8 mouse cellular contexts compared by ENCODE assay signal in genomic region chr6:134631947-134632687, GRCm38 (mm10). TPM values are rescaled to one million over a fixed set of nuclear protein-coding genes. Genes with fewer than 3 reads are reported as not detected.
DNase-seq lines count a peak whose midpoint lies in the region; ATAC-seq and TF ChIP-seq lines count a peak whose summit lies in the region.

Gene Mansc1, minus strand, starts transcription at chr6:134632488.

- TF ChIP-seq CTCF in heart, postnatal 0 days (IDR thresholded peaks at IDR 0.05; ENCODE audit: low read depth): no peak
- no peak for TF ChIP-seq CTCF in lung, adult 2 months (IDR thresholded peaks at IDR 0.05; ENCODE audit: insufficient read depth, low read length)

- 1% methylated on average over 46 of the region's 46 CpGs for WGBS in forebrain, embryonic 10.5 days
- 1% methylated on average over 46 of the region's 46 CpGs for WGBS in heart, postnatal 0 days
- WGBS in lung, adult 2 months: 1% methylated on average over 46 of the region's 46 CpGs
- 2% methylated on average over 46 of the region's 46 CpGs for WGBS in neural tube, embryonic 14.5 days

- TF ChIP-seq EP300 in heart, postnatal 0 days (IDR thresholded peaks at IDR 0.05; ENCODE audit: low read depth): no peak

- no peaks in the 10 kb centered on the region for H3K9me3 ChIP-seq in ES-E14 (ENCODE audit: control insufficient read depth, insufficient read depth, low read depth, low read length)
- no peaks in the 10 kb centered on the region for H3K9me3 ChIP-seq in forebrain, embryonic 10.5 days
- H3K9me3 ChIP-seq in heart, postnatal 0 days (replicated peaks; ENCODE audit: control insufficient read depth, low read length): no peaks in the 10 kb centered on the region
- no peaks in the 10 kb centered on the region for H3K9me3 ChIP-seq in neural tube, embryonic 14.5 days (ENCODE audit: control insufficient read depth, low read length)

- peak within 1 kb of the TSS; percentile 42 for H3K9ac ChIP-seq in ES-E14 (ENCODE audit: insufficient read depth, low read depth, low read length, poor library complexity, severe bottlenecking)
- peak within 1 kb of the TSS; percentile 73 for H3K9ac ChIP-seq in heart, postnatal 0 days (replicated peaks; ENCODE audit: low read depth, low read length)
- H3K9ac ChIP-seq in neural tube, embryonic 14.5 days (replicated peaks; ENCODE audit: low read depth, low read length): peak within 1 kb of the TSS; percentile 46

- H3K27me3 ChIP-seq in forebrain, embryonic 10.5 days (ENCODE audit: poor library complexity, severe bottlenecking): peaks cover 37% of the 10 kb centered on the region
- H3K27me3 ChIP-seq in heart, postnatal 0 days (ENCODE audit: control insufficient read depth, insufficient read depth, low read length): no peaks in the 10 kb centered on the region
- H3K27me3 ChIP-seq in neural tube, embryonic 14.5 days (ENCODE audit: control insufficient read depth, insufficient read depth, low read length): no peaks in the 10 kb centered on the region; the same call in 1 of the 2 replicates

- TF ChIP-seq POLR2A in lung, adult 2 months (IDR thresholded peaks at IDR 0.05; ENCODE audit: borderline replicate concordance, extremely low read depth, low read depth, low read length): 0 out of 2 replicates have a peak, but pooled peaks have one; percentile 31

- H3K4me3 ChIP-seq in ES-E14 (ENCODE audit: insufficient read depth in 1 of 2, low read depth in 1 of 2, low read length in 2 of 2, poor library complexity in 1 of 2, severe bottlenecking in 1 of 2): peak within 1 kb of the TSS; percentile 62 to 82
- peak within 1 kb of the TSS; percentile 58 for H3K4me3 ChIP-seq in forebrain, embryonic 10.5 days
- H3K4me3 ChIP-seq in heart, postnatal 0 days (ENCODE audit: low read depth, low read length): peak within 1 kb of the TSS; percentile 80
- H3K4me3 ChIP-seq in lung, adult 2 months (replicated peaks; ENCODE audit: extremely low read depth, low read depth, low read length): peak within 1 kb of the TSS; percentile 69
- peak within 1 kb of the TSS; percentile 44 for H3K4me3 ChIP-seq in neural tube, embryonic 14.5 days (ENCODE audit: low read depth, low read length)

- no peaks in the 10 kb centered on the region for H3K36me3 ChIP-seq in ES-E14 (ENCODE audit: control insufficient read depth, insufficient read depth, low read length, poor library complexity, severe bottlenecking)
- H3K36me3 ChIP-seq in forebrain, embryonic 10.5 days (replicated peaks): no peaks in the 10 kb centered on the region
- H3K36me3 ChIP-seq in heart, postnatal 0 days (replicated peaks; ENCODE audit: control insufficient read depth, insufficient read depth, low read length): no peaks in the 10 kb centered on the region
- H3K36me3 ChIP-seq in neural tube, embryonic 14.5 days (ENCODE audit: control insufficient read depth, insufficient read depth, low read length): no peaks in the 10 kb centered on the region

- in situ Hi-C loops in ES-E14 (cut with MboI; ENCODE audit: low sequenced_read_pairs in 2 of 2, unreplicated experiment in 2 of 2): no loop called here

- ATAC-seq in cerebellum, adult (ENCODE audit: insufficient number of reproducible peaks, low FRiP score, low TSS enrichment): peak; percentile 87
- peak; percentile 81 for ATAC-seq in heart, postnatal 0 days (ENCODE audit: insufficient read depth, low read depth)
- peak; percentile 71; the same call in 1 of the 2 replicates for ATAC-seq in neural tube, embryonic 14.5 days (ENCODE audit: low read depth)

- H3K27ac ChIP-seq in ES-E14 (ENCODE audit: insufficient read depth, low read depth, low read length, poor library complexity, severe bottlenecking): no peak within 1 kb of the TSS
- H3K27ac ChIP-seq in forebrain, embryonic 10.5 days: peak within 1 kb of the TSS; percentile 75
- H3K27ac ChIP-seq in heart, postnatal 0 days (ENCODE audit: low read depth): peak within 1 kb of the TSS; percentile 68
- no peak within 1 kb of the TSS for H3K27ac ChIP-seq in neural tube, embryonic 14.5 days (ENCODE audit: low read depth, low read length)

- no peaks in the 10 kb centered on the region for H3K4me1 ChIP-seq in ES-E14 (ENCODE audit: control insufficient read depth in 2 of 2, insufficient read depth in 2 of 2, low read length in 2 of 2, poor library complexity in 1 of 2)
- H3K4me1 ChIP-seq in forebrain, embryonic 10.5 days: peaks cover 11% of the 10 kb centered on the region
- H3K4me1 ChIP-seq in heart, postnatal 0 days (ENCODE audit: control insufficient read depth, insufficient read depth): peaks cover 6% of the 10 kb centered on the region; the same call in 1 of the 2 replicates
- peaks cover 4% of the 10 kb centered on the region; the same call in 1 of the 2 replicates for H3K4me1 ChIP-seq in lung, adult 2 months (ENCODE audit: control insufficient read depth, insufficient read depth, low read length)
- H3K4me1 ChIP-seq in neural tube, embryonic 14.5 days (ENCODE audit: control insufficient read depth, insufficient read depth, low read length): peaks cover 7% of the 10 kb centered on the region; the same call in 1 of the 2 replicates

- peak within 1 kb of the TSS; percentile 98 for H3K4me2 ChIP-seq in heart, postnatal 0 days (ENCODE audit: low read depth, low read length)
- H3K4me2 ChIP-seq in neural tube, embryonic 14.5 days (ENCODE audit: low read depth, low read length): peak within 1 kb of the TSS; percentile 88

- no peak for DNase-seq in ES-E14 (ENCODE audit: low read depth, low spot score)
- peak; percentile 40 for DNase-seq in forebrain, embryonic 10.5 days (ENCODE audit: extremely low spot score, low spot score)
- DNase-seq in heart, postnatal 0 days (ENCODE audit: low spot score): peak; percentile 48
- peak; percentile 79 for DNase-seq in kidney, postnatal 10 days
- DNase-seq in lung, adult 2 months: peak; percentile 57
- peak; percentile 71 for DNase-seq in thymus, postnatal 4 days

TF ChIP-seq in ES-E14, 5 proteins besides CTCF, POLR2A, EP300 and RAD21:
- TF ChIP-seq ZNF384 (IDR thresholded peaks at IDR 0.05; ENCODE audit: low read depth, low read length) (no peak), HCFC1 (IDR thresholded peaks at IDR 0.05; ENCODE audit: borderline replicate concordance, insufficient read depth, low read length) (peak; percentile 21; the same call in 1 of the 2 replicates)

RNA-seq across cellular contexts. Expression of gene Mansc1, which starts in this region (rescaled TPM):
- total RNA-seq in ES-E14 (2012; rRNA removed): 0.58 and 1.3 TPM in 2 replicates
- 0.55 and 0.63 TPM in 2 replicates for polyA plus RNA-seq in forebrain, embryonic 10.5 days (2016; fragmentation: Nextera tagmentation; extraction: Ambion mirVana)
- total RNA-seq in heart, postnatal 0 days (2014; rRNA removed; ENCODE audit: low replicate concordance): 8.8 and 17.0 TPM in 2 replicates
- 7.3 and 7.4 TPM in 2 replicates for polyA plus RNA-seq in heart, postnatal 0 days (2015; fragmentation: Nextera tagmentation; extraction: Ambion mirVana)
- 9.5 and 11.8 TPM in 2 replicates for polyA plus RNA-seq in lung, adult 2 months (2012; rRNA removed)
- 0.71 and 1.2 TPM in 2 replicates for polyA plus RNA-seq in neural tube, embryonic 14.5 days (2014; fragmentation: Nextera tagmentation; extraction: Ambion mirVana)

Comparison
In these comparisons a context has a peak if more than half of its experiments do, and no peak if none do; other contexts are left out.
1. Peak in DNase-seq, H3K4me3 ChIP-seq and H3K27ac ChIP-seq in forebrain, embryonic 10.5 days; RNA of the gene not detected or under 1 TPM.